Mouse (Mus musculus) ES-Bruce4 (cell line): ENCODE data around the gene Pcnx. TPM values are rescaled to one million over a fixed set of nuclear protein-coding genes. Genes with fewer than 3 reads are reported as not detected.

Experiments used
- H3K27ac ChIP-seq: 2 replicates; pipeline ENCODE4 v1.5.1; 2012; ENCODE audit warnings: low read length, inconsistent platforms; ENCODE audit not compliant: insufficient read depth
- H3K27me3 ChIP-seq: 2 replicates; pipeline ENCODE4 v1.6.1; 2012; ENCODE audit warnings: mild to moderate bottlenecking, low read length, inconsistent platforms; ENCODE audit not compliant: control insufficient read depth, poor library complexity, insufficient read depth, severe bottlenecking
- H3K36me3 ChIP-seq: 2 replicates; pipeline ENCODE4 v1.6.1; 2012; ENCODE audit warnings: inconsistent platforms, mild to moderate bottlenecking, low read length, moderate library complexity; ENCODE audit not compliant: control insufficient read depth, poor library complexity, insufficient read depth, severe bottlenecking
- H3K4me1 ChIP-seq: one replicate; pipeline ENCODE4 v1.8.1; 2011; ENCODE audit warnings: low read length; ENCODE audit not compliant: control insufficient read depth, insufficient read depth
- H3K4me3 ChIP-seq: 2 replicates; pipeline ENCODE4 v1.5.1; 2011; ENCODE audit warnings: low read depth, mild to moderate bottlenecking, low read length
- H3K9ac ChIP-seq: 2 replicates; pipeline ENCODE4 v1.6.1; 2012; ENCODE audit warnings: low read depth, mild to moderate bottlenecking, inconsistent platforms; ENCODE audit not compliant: poor library complexity, severe bottlenecking
- H3K9me3 ChIP-seq: replicated peaks from 2 replicates; pipeline ENCODE4 v1.6.1; 2012; ENCODE audit warnings: mild to moderate bottlenecking, low read length, inconsistent platforms; ENCODE audit not compliant: control insufficient read depth, poor library complexity, insufficient read depth, severe bottlenecking
- CTCF ChIP-seq: IDR thresholded peaks from one replicate; pipeline ENCODE4 v1.8.1; 2011; ENCODE audit warnings: low read depth, low read length
- EP300 ChIP-seq: IDR thresholded peaks from 2 replicates; pipeline ENCODE4 v1.6.1; 2011; ENCODE audit warnings: low read depth, low read length; ENCODE audit not compliant: insufficient read depth
- POLR2A ChIP-seq: IDR thresholded peaks from one replicate; pipeline ENCODE4 v1.8.1; 2011; ENCODE audit warnings: low read length; ENCODE audit not compliant: insufficient read depth
- polyA plus RNA-seq: library from polyadenylated mRNA; stranded (reverse); fragments of >200 nt; gene quantifications from 2 replicates; pipeline ENCODE4 v1.2.4, GENCODE M21; 2011; ENCODE audit warnings: low read depth; ENCODE audit not compliant: missing spikeins, insufficient read depth, insufficient read length

The Pcnx gene
- polyA plus RNA-seq, 1 experiment: 18.5 TPM

DNA sequence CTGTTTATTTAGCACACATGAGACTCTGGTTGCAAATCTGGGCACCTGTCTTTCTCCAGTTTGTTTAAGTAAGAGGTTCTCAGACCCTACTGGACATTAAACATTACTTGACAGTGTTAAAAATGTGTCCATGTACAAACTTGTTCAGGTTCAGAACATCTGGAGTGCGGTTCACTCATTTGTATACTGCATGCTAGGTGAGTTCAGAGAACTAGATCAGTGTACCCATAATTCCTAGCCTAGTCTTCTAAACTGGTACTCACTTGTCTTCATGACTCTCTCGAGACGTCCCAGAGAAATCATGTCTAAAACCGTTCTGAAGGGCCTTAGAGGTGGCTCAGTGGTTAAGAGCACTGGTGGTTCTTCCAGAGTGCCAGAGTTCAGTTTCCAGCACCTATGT, 4.1 kb downstream of the Pcnx start:
- TF ChIP-seq EP300 (no peak), CTCF (no peak), POLR2A (no peak)
- Histone ChIP-seq H3K9me3 (no peaks in the 10 kb centered on the region), H3K4me3 (no peak overlapping the region), H3K9ac (no peak overlapping the region), H3K36me3 (no peaks in the 10 kb centered on the region), H3K27me3 (no peaks in the 10 kb centered on the region), H3K4me1 (no peaks in the 10 kb centered on the region), H3K27ac (no peak overlapping the region)

DNA sequence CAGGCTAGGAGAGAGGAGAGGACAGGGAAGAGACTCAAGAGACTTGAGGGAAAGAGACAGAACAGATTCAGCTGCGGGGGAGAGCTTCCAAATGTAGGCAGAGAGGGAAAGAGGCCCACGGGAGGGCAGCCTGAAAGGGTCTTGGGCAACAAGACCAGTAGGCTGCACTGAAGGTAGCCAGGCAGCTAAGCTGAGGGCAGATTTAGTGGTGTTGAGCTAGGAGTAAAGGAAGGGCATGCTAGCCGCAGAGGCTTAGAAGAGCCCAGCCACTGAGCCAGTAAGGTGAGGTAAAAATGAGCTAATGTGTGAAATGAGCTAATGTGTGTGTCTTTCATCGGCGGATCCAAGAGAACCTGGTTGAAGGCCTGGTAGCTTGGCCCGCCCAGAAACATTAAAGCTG, 5.4 kb downstream of the Pcnx start:
- no peak for TF ChIP-seq EP300
- no peak for TF ChIP-seq CTCF
- no peak for TF ChIP-seq POLR2A
- Histone ChIP-seq H3K27me3 (no peaks in the 10 kb centered on the region), H3K9me3 (no peaks in the 10 kb centered on the region), H3K9ac (no peak overlapping the region), H3K4me1 (no peaks in the 10 kb centered on the region), H3K36me3 (no peaks in the 10 kb centered on the region), H3K27ac (no peak overlapping the region), H3K4me3 (no peak overlapping the region)

DNA sequence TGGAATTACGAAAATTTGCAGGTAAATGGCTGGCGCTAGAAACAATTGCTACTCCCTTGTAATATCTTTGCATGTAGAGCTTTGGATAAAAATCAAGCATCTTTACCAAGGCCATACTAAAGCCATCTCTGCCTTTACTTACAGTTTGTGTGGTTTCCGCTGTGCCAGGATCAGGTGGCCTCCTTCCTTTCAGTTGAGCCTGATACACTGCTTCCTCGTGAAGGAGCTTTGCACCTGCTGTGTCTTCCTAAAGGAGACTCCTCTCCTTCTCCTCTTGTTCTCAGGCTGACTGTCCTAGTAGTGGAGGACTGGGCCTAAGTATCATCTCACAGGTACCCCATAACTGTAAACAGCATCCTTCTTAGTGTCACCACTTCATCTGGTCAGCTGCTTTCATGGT, 7.5 kb downstream of the Pcnx start:
- Histone ChIP-seq H3K27ac (no peak overlapping the region), H3K27me3 (no peaks in the 10 kb centered on the region), H3K4me3 (no peak overlapping the region), H3K9me3 (no peaks in the 10 kb centered on the region), H3K36me3 (no peaks in the 10 kb centered on the region), H3K9ac (no peak overlapping the region), H3K4me1 (no peaks in the 10 kb centered on the region)
- no peak for TF ChIP-seq CTCF

DNA sequence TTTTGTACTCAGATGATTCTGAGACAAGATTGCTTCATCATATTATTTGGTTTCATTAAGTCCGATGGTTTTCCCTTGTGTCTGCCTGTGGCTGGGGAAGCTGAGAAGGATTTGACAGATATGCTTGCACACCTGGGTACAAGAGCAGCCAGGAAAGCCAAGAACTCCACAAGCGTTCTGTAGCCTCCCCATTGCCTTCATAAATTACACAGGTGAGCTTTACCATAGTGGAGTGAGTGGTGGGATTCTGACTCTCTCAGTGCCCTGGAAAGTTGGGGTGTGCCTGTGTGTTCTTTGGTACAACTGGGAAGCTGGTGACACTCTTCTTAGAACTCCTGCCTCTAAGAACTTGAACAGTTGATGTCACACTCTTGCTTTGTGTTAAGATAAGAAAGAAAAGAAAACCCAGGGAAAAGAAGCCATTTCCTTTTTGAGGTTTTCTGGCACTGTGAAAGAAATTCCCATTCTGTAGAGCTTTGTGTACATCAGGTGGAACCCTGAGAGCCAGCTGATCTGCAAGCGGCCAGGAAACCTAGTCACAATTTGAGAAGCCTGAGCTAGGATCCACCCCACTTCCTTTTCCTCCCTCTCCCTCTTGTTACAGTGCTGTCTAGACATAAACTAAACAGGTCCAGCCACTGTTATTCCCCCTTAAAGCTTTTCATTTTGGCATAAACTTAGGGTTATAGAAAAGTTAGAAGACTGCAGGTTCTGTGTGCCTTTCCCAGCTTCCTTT, 9.6 kb downstream of the Pcnx start:
- Histone ChIP-seq H3K27me3 (no peaks in the 10 kb centered on the region), H3K4me1 (no peaks in the 10 kb centered on the region), H3K4me3 (no peak overlapping the region), H3K9me3 (no peaks in the 10 kb centered on the region), H3K9ac (no peak overlapping the region), H3K36me3 (no peaks in the 10 kb centered on the region), H3K27ac (no peak overlapping the region)
- TF ChIP-seq EP300 (no peak), CTCF (no peak), POLR2A (no peak)

DNA sequence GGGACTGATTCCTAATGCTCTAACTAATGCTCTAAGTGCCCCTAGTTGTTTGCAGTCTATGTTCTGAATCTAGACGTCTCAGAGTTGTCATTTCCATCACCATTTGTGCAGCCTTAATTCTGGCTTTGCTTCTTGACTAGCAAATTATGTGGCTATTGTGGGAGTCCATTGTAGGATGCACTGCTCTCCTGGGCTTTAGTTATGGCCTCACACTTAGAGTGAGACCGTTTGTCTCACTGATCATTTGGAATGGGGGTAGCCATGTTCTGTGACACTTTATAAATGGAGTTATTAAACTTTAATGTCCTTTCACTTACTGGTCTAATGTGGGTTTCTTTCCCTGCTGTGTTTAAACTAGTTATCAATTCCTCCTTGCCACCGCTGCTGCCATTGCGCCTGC, 13.5 kb downstream of the Pcnx start:
- Histone ChIP-seq H3K4me1 (no peaks in the 10 kb centered on the region), H3K4me3 (no peak overlapping the region), H3K27me3 (no peaks in the 10 kb centered on the region), H3K27ac (no peak overlapping the region), H3K36me3 (no peaks in the 10 kb centered on the region), H3K9ac (no peak overlapping the region), H3K9me3 (no peaks in the 10 kb centered on the region)
- no peak for TF ChIP-seq CTCF

DNA sequence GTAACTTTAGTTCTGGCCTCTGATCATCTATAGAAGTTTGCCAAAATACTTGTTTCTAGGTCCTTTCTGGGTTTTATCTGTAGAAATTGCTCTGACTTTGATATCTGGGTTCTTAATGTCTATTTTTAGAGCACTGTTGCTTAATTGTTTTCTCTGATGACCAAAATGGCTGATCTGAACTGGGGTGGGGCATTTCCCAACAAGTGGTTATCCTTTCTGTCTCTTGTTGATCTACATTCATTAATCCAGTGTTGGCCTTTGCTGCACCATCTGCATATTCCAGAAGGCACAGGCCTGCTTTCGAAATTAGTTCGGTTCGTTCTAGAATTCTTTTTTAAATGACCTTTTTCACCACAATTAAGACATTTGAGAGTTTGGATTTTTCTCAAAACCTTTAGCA, 20.3 kb downstream of the Pcnx start:
- Histone ChIP-seq H3K27me3 (no peaks in the 10 kb centered on the region), H3K9ac (no peak overlapping the region), H3K9me3 (no peaks in the 10 kb centered on the region), H3K4me3 (no peak overlapping the region), H3K36me3 (no peaks in the 10 kb centered on the region), H3K27ac (no peak overlapping the region), H3K4me1 (no peaks in the 10 kb centered on the region)
- TF ChIP-seq POLR2A (no peak), EP300 (no peak), CTCF (no peak)
